10 mouse cellular contexts compared by ENCODE assay signal in the genomic region with DNA sequence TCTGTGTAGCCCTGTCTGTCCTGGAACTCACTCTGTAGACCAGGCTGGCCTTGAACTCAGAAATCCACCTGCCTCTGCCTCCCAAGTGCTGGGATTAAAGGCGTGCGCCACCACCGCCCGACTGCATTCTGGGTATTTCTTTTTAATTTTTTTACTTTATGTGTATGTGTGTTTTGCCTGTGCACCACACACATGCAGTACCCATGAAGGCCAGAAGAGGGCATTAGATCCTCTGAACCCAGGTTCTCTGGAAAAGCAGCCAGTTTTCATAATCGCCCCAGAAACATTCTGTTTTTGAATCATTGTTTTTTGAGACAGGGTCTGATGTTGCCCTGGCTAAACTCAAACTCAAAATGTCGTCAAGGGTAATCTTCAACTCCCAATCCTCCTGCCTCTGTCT. TPM values are rescaled to one million over a fixed set of nuclear protein-coding genes. Genes with fewer than 3 reads are reported as not detected.
DNase-seq lines count a peak whose midpoint lies in the region; ATAC-seq and TF ChIP-seq lines count a peak whose summit lies in the region.
"Had no signal": no experiment of that assay in that cellular context is flagged by ENCODE, and none has a peak within 500 bp of the region (broad histone marks: within the 10 kb centered on the region; RNA-seq: fewer than 3 reads in every experiment).

No protein-coding gene starts in this region.

- no peaks in the 10 kb centered on the region for H3K4me1 ChIP-seq in embryonic facial prominence, embryonic 11.5 days (ENCODE audit: control insufficient read depth, insufficient read depth, low read length)
- H3K4me1 ChIP-seq: heart, embryonic 15.5 days; midbrain, embryonic 12.5 days had no signal

- H3K4me2 ChIP-seq in embryonic facial prominence, embryonic 11.5 days (ENCODE audit: low read depth, low read length), result no peak overlapping the region
- H3K4me2 ChIP-seq: heart, embryonic 15.5 days; midbrain, embryonic 12.5 days had no signal

- peak; percentile 82 for TF ChIP-seq CTCF in layer of hippocampus, adult 2 months (conservative IDR thresholded peaks at IDR 0.05)

- H3K9ac ChIP-seq in embryonic facial prominence, embryonic 11.5 days (replicated peaks; ENCODE audit: low read length), result no peak overlapping the region
- H3K9ac ChIP-seq: heart, embryonic 15.5 days; midbrain, embryonic 12.5 days had no signal

- H3K27ac ChIP-seq in layer of hippocampus, adult 2 months, result no peak overlapping the region
- H3K27ac ChIP-seq in embryonic facial prominence, embryonic 11.5 days (replicated peaks; ENCODE audit: low read depth, low read length), result no peak overlapping the region
- H3K27ac ChIP-seq: heart, embryonic 15.5 days; midbrain, embryonic 12.5 days had no signal

- no peaks in the 10 kb centered on the region for H3K36me3 ChIP-seq in embryonic facial prominence, embryonic 11.5 days (replicated peaks; ENCODE audit: control insufficient read depth, insufficient read depth, low read depth, low read length)
- H3K36me3 ChIP-seq: heart, embryonic 15.5 days; midbrain, embryonic 12.5 days had no signal

- no peaks in the 10 kb centered on the region for H3K27me3 ChIP-seq in embryonic facial prominence, embryonic 11.5 days (ENCODE audit: control insufficient read depth, insufficient read depth, low read length)
- H3K27me3 ChIP-seq: heart, embryonic 15.5 days; midbrain, embryonic 12.5 days had no signal

- no peak for ATAC-seq in embryonic facial prominence, embryonic 11.5 days (replicated peaks; ENCODE audit: insufficient number of reproducible peaks, low FRiP score, low TSS enrichment, low read depth)

- no peaks in the 10 kb centered on the region for H3K9me3 ChIP-seq in embryonic facial prominence, embryonic 11.5 days (replicated peaks; ENCODE audit: control insufficient read depth, low read length)
- H3K9me3 ChIP-seq: heart, embryonic 15.5 days; midbrain, embryonic 12.5 days had no signal

- no peak overlapping the region for H3K4me3 ChIP-seq in layer of hippocampus, adult 2 months
- no peak overlapping the region for H3K4me3 ChIP-seq in embryonic facial prominence, embryonic 11.5 days (ENCODE audit: low read depth, low read length)
- H3K4me3 ChIP-seq: heart, embryonic 15.5 days; midbrain, embryonic 12.5 days had no signal

- 64% methylated on average over 6 of the region's 6 CpGs for WGBS in embryonic facial prominence, embryonic 11.5 days

- DNase-seq in cerebellum, postnatal 14 days, result peak; percentile 55 to 79
- no peak for DNase-seq in cerebellum, adult 11-12 months
- DNase-seq in layer of hippocampus, adult 2 months (ENCODE audit: low spot score in 2 of 2), result peak in 1 of 2 experiments; percentile 64
- no peak for DNase-seq in layer of hippocampus, adult 9-11 months
- peak; percentile 65 for DNase-seq in NIH3T3 (ENCODE audit: low read depth)
- peak; percentile 55 for DNase-seq in embryonic facial prominence, embryonic 11.5 days (ENCODE audit: low spot score)
- DNase-seq in lung, postnatal 25 days (ENCODE audit: low spot score), result peak; percentile 16
- no peak for DNase-seq in ovary, postnatal 36 days (ENCODE audit: low spot score)

RNA-seq across cellular contexts. Expression of a gene that starts 15.4 kb away (rescaled TPM):
- total RNA-seq in layer of hippocampus, adult 2 months (2021), result 10 to 100 TPM; 71.0 to 71.5 TPM
- polyA plus RNA-seq in embryonic facial prominence, embryonic 11.5 days (2014; fragmentation: Nextera tagmentation; extraction: Ambion mirVana), result 117 and 119 TPM in 2 replicates

RNA-seq across cellular contexts. Expression of a gene that starts 18.4 kb away (rescaled TPM):
- total RNA-seq in layer of hippocampus, adult 2 months (2021), result 10 to 100 TPM; 64.8 to 69.4 TPM
- 3.6 and 4.9 TPM in 2 replicates for polyA plus RNA-seq in embryonic facial prominence, embryonic 11.5 days (2014; fragmentation: Nextera tagmentation; extraction: Ambion mirVana)

RNA-seq across cellular contexts. Expression of a gene that starts 51.6 kb away (rescaled TPM):
- total RNA-seq in layer of hippocampus, adult 2 months (2021), result 10 to 100 TPM; 52.9 to 55.4 TPM
- polyA plus RNA-seq in embryonic facial prominence, embryonic 11.5 days (2014; fragmentation: Nextera tagmentation; extraction: Ambion mirVana), result 8.4 and 8.7 TPM in 2 replicates

Comparison
In these comparisons a context has a peak if more than half of its experiments do, and no peak if none do; other contexts are left out.
1. DNase-seq: peak in cerebellum, postnatal 14 days (2 of 2), NIH3T3 (single experiment), embryonic facial prominence, embryonic 11.5 days (single experiment) and lung, postnatal 25 days (single experiment); none in cerebellum, adult 11-12 months (single experiment), layer of hippocampus, adult 9-11 months (single experiment) and ovary, postnatal 36 days (single experiment).